Mouse (Mus musculus) frontal cortex, postnatal 25 days (tissue): Measurements from ENCODE around the gene Tmco3.

Experiments used
- DNase-seq, 2 experiments: peaks; one replicate each; pipeline ENCODE4 v3.0.0; 2022; ENCODE audit warnings: low spot score in 2 of 2

The Tmco3 gene

GRCm38 (mm10) chr8:13361865-13362264, 73.9 kb downstream of the Tmco3 start:
- no peak for DNase-seq
